Mouse (Mus musculus) heart, embryonic 14.5 days (tissue): Measurements from ENCODE around the gene Umad1. TPM values are rescaled to one million over a fixed set of nuclear protein-coding genes. Genes with fewer than 3 reads are reported as not detected.
A peak's percentile ranks its signal among the peaks of the same experiment; 100 is the strongest.

Experiments used
- ATAC-seq: fragments of 200-750 bp; cut with Nextera tagmentation; 2 replicates; pipeline ENCODE4 v1.8.0; 2017; ENCODE audit warnings: low read depth, moderate TSS enrichment; ENCODE audit not compliant: insufficient number of reproducible peaks, insufficient read depth, low FRiP score
- H3K27ac ChIP-seq, 2 experiments: fragments of 200-500 bp in 1 of 2; fragments of 300-500 bp in 1 of 2; sonication (generic) in 1 of 2; replicated peaks in 1 of 2; 2 replicates each; pipeline ENCODE4 v1.5.1; 2012 to 2014; ENCODE audit warnings: low read depth in 2 of 2, low read length in 2 of 2, control low read depth in 1 of 2, mild to moderate bottlenecking in 1 of 2, mixed read lengths in 1 of 2; ENCODE audit not compliant: control insufficient read depth in 1 of 2, insufficient read depth in 1 of 2
- H3K27me3 ChIP-seq: fragments of 300-500 bp; sonication (generic); 2 replicates; pipeline ENCODE4 v1.6.1; 2014; ENCODE audit warnings: mild to moderate bottlenecking, low read length, control low read depth; ENCODE audit not compliant: control insufficient read depth, insufficient read depth
- H3K36me3 ChIP-seq: fragments of 300-500 bp; sonication (generic); 2 replicates; pipeline ENCODE4 v1.6.1; 2014; ENCODE audit warnings: mild to moderate bottlenecking, control low read depth, low read length, mixed read lengths; ENCODE audit not compliant: control insufficient read depth, insufficient read depth
- H3K4me1 ChIP-seq, 2 experiments: fragments of 200-500 bp in 1 of 2; fragments of 300-500 bp in 1 of 2; sonication (generic) in 1 of 2; 2 replicates each; pipeline ENCODE4 v1.6.1; 2012 to 2014; ENCODE audit warnings: low read length in 2 of 2, control low read depth in 1 of 2, mixed read lengths in 1 of 2; ENCODE audit not compliant: control insufficient read depth in 2 of 2, insufficient read depth in 2 of 2
- H3K4me2 ChIP-seq: fragments of 300-500 bp; sonication (generic); 2 replicates; pipeline ENCODE4 v1.6.1; 2014; ENCODE audit warnings: mild to moderate bottlenecking, low read length
- H3K4me3 ChIP-seq, 2 experiments: fragments of 200-500 bp in 1 of 2; fragments of 300-500 bp in 1 of 2; sonication (generic) in 1 of 2; 2 replicates each; pipeline ENCODE4 v1.5.1; 2012 to 2014; ENCODE audit warnings: low read length in 2 of 2, mild to moderate bottlenecking in 2 of 2, control low read depth in 1 of 2, low read depth in 1 of 2, moderate library complexity in 1 of 2; ENCODE audit not compliant: control insufficient read depth in 1 of 2, insufficient read depth in 1 of 2
- H3K9ac ChIP-seq: fragments of 300-500 bp; sonication (generic); 2 replicates; pipeline ENCODE4 v1.6.1; 2014; ENCODE audit warnings: mild to moderate bottlenecking, low read length
- H3K9me3 ChIP-seq: fragments of 300-500 bp; sonication (generic); 2 replicates; pipeline ENCODE4 v1.6.1; 2016; ENCODE audit warnings: low read length, control low read depth; ENCODE audit not compliant: control insufficient read depth
- WGBS: fragments of 180-500 bp; shearing (Covaris S2); extraction: QIAGEN DNeasy Blood & Tissue Kit; methylation state at CpG from one replicate; pipeline ENCODE4 v1.1.7; 2014; 5-methylcytosine and 5-hydroxymethylcytosine counted together
- polyA plus RNA-seq: library from polyadenylated mRNA; unstranded; fragments of >200 nt; fragmentation: Nextera tagmentation; extraction: Ambion mirVana; gene quantifications from 2 replicates; pipeline ENCODE4 v1.2.1, GENCODE M21; 2014

The Umad1 gene
- polyA plus RNA-seq, 1 experiment from 2014 or later: 26.3 TPM

GRCm38 (mm10) chr6:8433179-8433578 is 174.1 kb downstream of the Umad1 start:
- Histone ChIP-seq H3K4me2 (no peak overlapping the region), H3K36me3 (no peaks in the 10 kb centered on the region), H3K4me1 (peaks cover 3 to 12% of the 10 kb centered on the region in 2 experiments), H3K27me3 (no peaks in the 10 kb centered on the region), H3K4me3 (no peak overlapping the region), H3K9ac (no peak overlapping the region), H3K9me3 (no peaks in the 10 kb centered on the region), H3K27ac (no peak overlapping the region)
- no peak for ATAC-seq
- whole genome bisulfite sequencing: 90% methylated on average over 9 of the region's 9 CpGs

DNA sequence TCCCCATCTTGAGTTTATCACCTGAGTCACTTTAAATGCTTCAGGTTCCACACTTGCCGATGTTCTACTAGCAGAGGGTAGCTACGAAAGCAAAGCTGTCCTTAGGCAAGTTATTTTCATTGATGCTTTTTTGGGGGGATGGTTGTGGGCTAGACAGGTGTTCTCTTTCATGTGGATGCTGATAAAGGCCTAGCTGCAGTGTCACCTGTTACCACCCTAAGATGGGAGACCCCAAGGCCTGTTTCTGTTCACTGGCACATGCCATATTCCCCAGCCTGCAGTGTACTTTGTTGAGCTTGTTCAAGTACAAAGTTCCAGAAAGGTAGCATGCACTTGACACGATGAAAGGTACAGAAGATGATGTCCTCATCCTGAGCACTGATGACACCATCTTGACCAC is 178.8 kb downstream of the Umad1 start:
- WGBS: 85% methylated on average over 3 of the region's 3 CpGs
- Histone ChIP-seq H3K36me3 (no peaks in the 10 kb centered on the region), H3K4me3 (no peak overlapping the region), H3K9me3 (no peaks in the 10 kb centered on the region), H3K4me2 (no peak overlapping the region), H3K27me3 (no peaks in the 10 kb centered on the region), H3K27ac (no peak overlapping the region), H3K4me1 (no peaks in the 10 kb centered on the region), H3K9ac (no peak overlapping the region)
- no peak for ATAC-seq

DNA sequence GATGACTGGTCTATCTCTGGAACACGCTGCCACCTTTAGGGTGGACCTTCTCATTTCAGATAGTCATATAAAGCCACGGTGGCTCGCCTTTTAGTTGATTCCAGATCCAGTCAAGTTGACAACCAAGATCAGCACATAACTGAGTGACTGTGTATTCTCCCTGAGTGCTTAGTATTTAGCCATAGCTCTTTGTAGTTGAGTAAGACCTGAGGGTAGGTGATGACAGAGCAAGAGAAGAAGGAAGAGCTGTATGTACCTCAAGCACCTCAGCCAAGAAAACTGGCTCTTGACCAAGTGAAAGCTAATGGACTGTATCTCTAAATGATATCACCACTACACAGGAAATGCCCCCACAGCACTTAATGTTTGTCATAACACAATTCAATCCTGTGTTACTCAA is 182.7 kb downstream of the Umad1 start:
- no peak overlapping the region for H3K4me3 ChIP-seq
- WGBS: 86% methylated on average over 3 of the region's 3 CpGs

GRCm38 (mm10) chr6:8446786-8447185 is 187.7 kb downstream of the Umad1 start:
- Histone ChIP-seq H3K4me1 (peaks cover 7 to 10% of the 10 kb centered on the region in 2 experiments), H3K4me3 (no peak overlapping the region), H3K9ac (no peak overlapping the region), H3K4me2 (no peak overlapping the region), H3K27me3 (no peaks in the 10 kb centered on the region), H3K36me3 (no peaks in the 10 kb centered on the region), H3K9me3 (no peaks in the 10 kb centered on the region), H3K27ac (peak overlapping the region; percentile 44 to 57)
- 21% methylated on average over 5 of the region's 5 CpGs for WGBS
- no peak for ATAC-seq

More for the DNA sequence above, 182.7 kb downstream of the Umad1 start:
- Histone ChIP-seq H3K4me2 (no peak overlapping the region), H3K9ac (no peak overlapping the region), H3K9me3 (no peaks in the 10 kb centered on the region), H3K36me3 (no peaks in the 10 kb centered on the region), H3K4me1 (peaks cover 3 to 4% of the 10 kb centered on the region in 2 experiments), H3K27me3 (no peaks in the 10 kb centered on the region), H3K27ac (no peak overlapping the region)
- ATAC-seq: no peak

DNA sequence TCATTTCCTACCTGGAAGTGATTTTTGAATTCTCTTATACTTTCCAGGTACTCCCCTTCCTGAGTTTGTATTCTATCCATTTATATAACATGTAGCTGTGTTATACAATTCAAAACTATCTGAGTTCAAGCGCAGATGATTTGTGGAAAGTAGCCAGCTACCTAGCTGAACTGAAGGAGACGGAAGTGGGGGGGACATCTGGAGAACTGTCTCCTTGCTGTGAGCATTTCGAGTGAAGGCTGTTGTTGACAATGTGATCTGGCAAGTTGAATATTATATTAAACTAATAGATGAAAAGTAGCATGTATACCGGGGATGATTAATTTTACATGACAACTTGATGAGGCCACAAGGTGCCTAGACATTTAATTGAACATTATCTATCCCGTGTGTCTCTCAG is 196.5 kb downstream of the Umad1 start:
- no peak for ATAC-seq
- Histone ChIP-seq H3K4me2 (no peak overlapping the region), H3K9me3 (peaks cover 5% of the 10 kb centered on the region; the same call in 1 of the 2 replicates), H3K4me3 (no peak overlapping the region), H3K4me1 (no peaks in the 10 kb centered on the region), H3K27me3 (no peaks in the 10 kb centered on the region), H3K9ac (no peak overlapping the region), H3K36me3 (no peaks in the 10 kb centered on the region), H3K27ac (no peak overlapping the region)
- WGBS: 87% methylated on average over 5 of the region's 5 CpGs

- no peaks in the 10 kb centered on the region for H3K27me3 ChIP-seq
- no peak for ATAC-seq
- no peak overlapping the region for H3K27ac ChIP-seq
- no peak overlapping the region for H3K9ac ChIP-seq
- H3K9me3 ChIP-seq: peaks cover 4% of the 10 kb centered on the region; the same call in 1 of the 2 replicates
- WGBS: 91% methylated on average over 4 of the region's 4 CpGs
- no peaks in the 10 kb centered on the region for H3K36me3 ChIP-seq
- H3K4me1 ChIP-seq: no peaks in the 10 kb centered on the region
- no peak overlapping the region for H3K4me3 ChIP-seq
- H3K4me2 ChIP-seq: no peak overlapping the region
Measured at GRCm38 (mm10) chr6:8458596-8458995, 199.5 kb downstream of the Umad1 start.

GRCm38 (mm10) chr6:8462447-8462846 is 203.4 kb downstream of the Umad1 start:
- Histone ChIP-seq H3K9ac (no peak overlapping the region), H3K36me3 (no peaks in the 10 kb centered on the region), H3K27me3 (no peaks in the 10 kb centered on the region), H3K4me1 (no peaks in the 10 kb centered on the region; a peak in 1 of 4 replicates), H3K9me3 (no peaks in the 10 kb centered on the region), H3K4me3 (no peak overlapping the region), H3K4me2 (no peak overlapping the region), H3K27ac (no peak overlapping the region)
- WGBS: 90% methylated on average over 2 of the region's 2 CpGs
- ATAC-seq: no peak

- Histone ChIP-seq H3K9ac (no peak overlapping the region), H3K36me3 (no peaks in the 10 kb centered on the region), H3K27me3 (no peaks in the 10 kb centered on the region), H3K9me3 (no peaks in the 10 kb centered on the region), H3K4me2 (no peak overlapping the region), H3K4me1 (no peaks in the 10 kb centered on the region; a peak in 1 of 4 replicates), H3K4me3 (no peak overlapping the region), H3K27ac (no peak overlapping the region)
- WGBS: 96% methylated on average over 1 of the region's 1 CpGs
- no peak for ATAC-seq
Measured at GRCm38 (mm10) chr6:8465388-8465787, 206.3 kb downstream of the Umad1 start.
